Mouse (Mus musculus) heart, postnatal 0 days (tissue): Measurements from ENCODE around the gene Clps.

ENCODE experiments used
- CTCF ChIP-seq: IDR thresholded peaks from 2 replicates; pipeline ENCODE4 v1.5.1; 2016; ENCODE audit warnings: antibody characterized with exemption, control low read depth, low read depth
- EP300 ChIP-seq: IDR thresholded peaks from 2 replicates; pipeline ENCODE4 v1.6.1; 2016; ENCODE audit warnings: antibody characterized with exemption, low read depth

DNA sequence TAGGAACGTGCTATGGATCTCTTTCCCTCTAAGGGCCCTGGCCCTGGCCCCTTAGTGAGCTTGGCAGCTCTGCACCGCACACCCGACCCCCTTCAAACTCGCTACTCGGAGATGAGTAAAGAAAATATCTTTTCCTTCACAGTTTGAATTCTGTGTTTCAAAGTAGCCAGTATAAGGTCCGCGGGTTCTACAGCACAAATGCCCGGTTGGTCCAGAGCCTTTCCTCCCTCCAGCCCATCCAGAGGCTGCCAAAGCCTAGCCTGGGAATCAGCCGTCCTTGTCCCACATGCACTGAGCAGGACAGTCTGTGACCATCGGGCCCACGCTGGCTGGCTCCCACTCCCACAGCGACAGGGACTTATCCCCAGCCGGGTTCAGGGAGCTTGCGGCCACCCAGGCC is 11.5 kb downstream of the Clps start, which contains the start of gene Clpsl2:
- no peak for TF ChIP-seq CTCF
- TF ChIP-seq EP300 = no peak
